Mouse (Mus musculus) embryonic fibroblast, embryonic 13.5 days (primary cell): ENCODE measurements around the gene Syna.

ENCODE experiments used
- CTCF ChIP-seq: IDR thresholded peaks from 2 replicates; pipeline ENCODE4 v1.5.1; 2011; ENCODE audit warnings: mild to moderate bottlenecking, control low read depth, low read length, moderate library complexity, borderline replicate concordance; ENCODE audit not compliant: insufficient read depth
- POLR2A ChIP-seq: IDR thresholded peaks from 2 replicates; pipeline ENCODE4 v1.6.1; 2011; ENCODE audit warnings: low read depth, mild to moderate bottlenecking, control low read depth, low read length, moderate library complexity

DNA sequence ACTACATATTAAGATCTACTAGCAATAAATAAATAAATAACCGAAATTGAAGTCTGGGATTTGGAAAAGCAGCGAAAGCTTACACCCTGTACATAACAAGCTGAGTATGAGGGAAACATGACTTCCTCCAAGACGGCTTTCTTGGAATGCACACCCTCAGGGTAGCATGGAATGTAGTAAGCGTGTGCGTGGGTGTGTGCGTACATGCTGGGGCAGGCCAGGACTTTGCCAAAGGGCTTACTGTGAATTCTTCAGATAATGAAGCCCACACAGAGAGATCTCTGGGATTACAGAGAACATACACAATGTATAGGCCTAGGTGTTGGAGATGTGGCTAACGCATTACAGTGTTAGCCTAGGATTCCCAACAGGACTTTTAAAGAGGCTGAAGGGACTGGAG lies 17.6 kb upstream of the Syna start:
- TF ChIP-seq CTCF (no peak), POLR2A (no peak)
